Mouse (Mus musculus) stomach, postnatal 0 days (tissue): Measurements from ENCODE around the gene Syn2. TPM values are rescaled to one million over a fixed set of nuclear protein-coding genes. Genes with fewer than 3 reads are reported as not detected.
A peak's percentile ranks its signal among the peaks of the same experiment; 100 is the strongest.

ENCODE experiments used
- ATAC-seq: fragments of 200-750 bp; cut with Nextera tagmentation; 2 replicates; pipeline ENCODE4 v1.8.0; 2017; ENCODE audit not compliant: low FRiP score, low TSS enrichment
- DNase-seq: peaks from one replicate; pipeline ENCODE4 v3.0.0-alpha.2; 2016; ENCODE audit warnings: low spot score
- H3K27ac ChIP-seq: fragments of 300-500 bp; sonication (generic); replicated peaks from 2 replicates; pipeline ENCODE4 v1.5.1; 2014; ENCODE audit warnings: mild to moderate bottlenecking, control low read depth
- H3K27me3 ChIP-seq: fragments of 300-500 bp; sonication (generic); 2 replicates; pipeline ENCODE4 v1.6.1; 2014; ENCODE audit warnings: low read length; ENCODE audit not compliant: control insufficient read depth, insufficient read depth
- H3K36me3 ChIP-seq: fragments of 300-500 bp; sonication (generic); 2 replicates; pipeline ENCODE4 v1.6.1; 2014; ENCODE audit warnings: low read length, mixed read lengths; ENCODE audit not compliant: control insufficient read depth, insufficient read depth
- H3K4me1 ChIP-seq: fragments of 300-500 bp; sonication (generic); replicated peaks from 2 replicates; pipeline ENCODE4 v1.6.1; 2014; ENCODE audit warnings: antibody characterized with exemption; ENCODE audit not compliant: control insufficient read depth, insufficient read depth
- H3K4me2 ChIP-seq: fragments of 300-500 bp; sonication (generic); replicated peaks from 2 replicates; pipeline ENCODE4 v1.6.1; 2014; ENCODE audit warnings: low read depth, mild to moderate bottlenecking, control low read depth, moderate library complexity
- H3K4me3 ChIP-seq: fragments of 300-500 bp; sonication (generic); 2 replicates; pipeline ENCODE4 v1.5.1; 2014; ENCODE audit warnings: low read depth, low read length, control low read depth
- H3K9ac ChIP-seq: fragments of 300-500 bp; sonication (generic); 2 replicates; pipeline ENCODE4 v1.6.1; 2014; ENCODE audit warnings: mild to moderate bottlenecking, low read length, control low read depth, mixed read lengths
- H3K9me3 ChIP-seq: fragments of 300-500 bp; sonication (generic); 2 replicates; pipeline ENCODE4 v1.6.1; 2016; ENCODE audit warnings: low read length; ENCODE audit not compliant: control insufficient read depth
- CTCF ChIP-seq: IDR thresholded peaks from 2 replicates; pipeline ENCODE4 v1.5.1; 2016; ENCODE audit warnings: antibody characterized with exemption, low read depth, mild to moderate bottlenecking, moderate library complexity
- EP300 ChIP-seq: optimal IDR thresholded peaks from 2 replicates; pipeline ENCODE3; 2016; ENCODE audit warnings: antibody characterized with exemption
- WGBS: fragments of 180-500 bp; shearing (Covaris S2); extraction: QIAGEN DNeasy Blood & Tissue Kit; methylation state at CpG from one replicate; pipeline ENCODE4 v1.1.7; 2014; 5-methylcytosine and 5-hydroxymethylcytosine counted together
- polyA plus RNA-seq: library from polyadenylated mRNA; unstranded; fragments of >200 nt; fragmentation: Nextera tagmentation; extraction: Ambion mirVana; gene quantifications from 2 replicates; pipeline ENCODE4 v1.2.1, GENCODE M21; 2015

Gene Syn2
- polyA plus RNA-seq, 1 experiment from 2014 or later: 4.5 TPM

- Histone ChIP-seq H3K4me1 (no peaks in the 10 kb centered on the region), H3K9ac (no peak overlapping the region), H3K4me3 (no peak overlapping the region), H3K9me3 (no peaks in the 10 kb centered on the region), H3K4me2 (no peak overlapping the region), H3K27ac (no peak overlapping the region), H3K36me3 (no peaks in the 10 kb centered on the region), H3K27me3 (no peaks in the 10 kb centered on the region)
- TF ChIP-seq CTCF (no peak), EP300 (no peak)
- no peak for DNase-seq
- no peak for ATAC-seq
- 90% methylated on average over 10 of the region's 10 CpGs for WGBS
Observed at GRCm38 (mm10) chr6:115275116-115275815, 140.6 kb downstream of the Syn2 start.

- Histone ChIP-seq H3K27ac (no peak overlapping the region), H3K9ac (no peak overlapping the region), H3K36me3 (no peaks in the 10 kb centered on the region), H3K4me2 (no peak overlapping the region), H3K4me3 (no peak overlapping the region), H3K4me1 (no peaks in the 10 kb centered on the region), H3K9me3 (no peaks in the 10 kb centered on the region), H3K27me3 (no peaks in the 10 kb centered on the region)
- ATAC-seq: no peak
- TF ChIP-seq CTCF (no peak), EP300 (no peak)
- WGBS: 65% methylated on average over 8 of the region's 8 CpGs
- peak; percentile 12 for DNase-seq
Observed at GRCm38 (mm10) chr6:115278086-115278485, 143.4 kb downstream of the Syn2 start.

DNA sequence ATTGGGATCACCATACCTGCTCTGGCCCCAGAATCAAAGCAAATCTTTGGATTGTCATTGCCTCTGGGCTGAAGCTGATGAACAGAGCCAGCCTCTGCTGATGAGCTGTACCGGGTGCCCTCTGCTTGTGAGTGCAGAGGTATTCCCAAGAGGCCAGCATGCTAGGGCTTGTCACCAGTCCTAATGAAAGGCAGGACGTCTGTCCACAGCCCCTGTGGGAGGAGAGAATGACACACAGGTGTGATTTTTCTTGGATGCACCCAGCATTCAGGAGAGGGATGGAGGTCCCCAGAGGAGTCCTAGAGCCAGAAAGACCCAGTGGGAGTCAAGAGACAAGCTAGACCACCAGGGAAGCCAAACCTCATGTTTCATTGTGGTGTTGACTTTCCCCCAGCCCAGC lies 144.9 kb downstream of the Syn2 start:
- Histone ChIP-seq H3K27me3 (no peaks in the 10 kb centered on the region), H3K9me3 (no peaks in the 10 kb centered on the region), H3K4me1 (no peaks in the 10 kb centered on the region), H3K4me2 (no peak overlapping the region), H3K4me3 (no peak overlapping the region), H3K36me3 (no peaks in the 10 kb centered on the region), H3K9ac (no peak overlapping the region), H3K27ac (no peak overlapping the region)
- ATAC-seq (no peak), DNase-seq (peak; percentile 9)
- TF ChIP-seq EP300 (no peak), CTCF (no peak)
- WGBS: 54% methylated on average over 2 of the region's 2 CpGs

- no peak overlapping the region for H3K9ac ChIP-seq
- ATAC-seq: no peak
- H3K27ac ChIP-seq: no peak overlapping the region
- no peak overlapping the region for H3K4me3 ChIP-seq
- H3K9me3 ChIP-seq: no peaks in the 10 kb centered on the region
- WGBS: 56% methylated on average over 2 of the region's 2 CpGs
- H3K36me3 ChIP-seq: no peaks in the 10 kb centered on the region
- peak; percentile 11 for DNase-seq
- no peak for TF ChIP-seq CTCF
- no peaks in the 10 kb centered on the region for H3K4me1 ChIP-seq
- H3K27me3 ChIP-seq: no peaks in the 10 kb centered on the region
- H3K4me2 ChIP-seq: no peak overlapping the region
Observed at GRCm38 (mm10) chr6:115284153-115284552, 149.5 kb downstream of the Syn2 start.

DNA sequence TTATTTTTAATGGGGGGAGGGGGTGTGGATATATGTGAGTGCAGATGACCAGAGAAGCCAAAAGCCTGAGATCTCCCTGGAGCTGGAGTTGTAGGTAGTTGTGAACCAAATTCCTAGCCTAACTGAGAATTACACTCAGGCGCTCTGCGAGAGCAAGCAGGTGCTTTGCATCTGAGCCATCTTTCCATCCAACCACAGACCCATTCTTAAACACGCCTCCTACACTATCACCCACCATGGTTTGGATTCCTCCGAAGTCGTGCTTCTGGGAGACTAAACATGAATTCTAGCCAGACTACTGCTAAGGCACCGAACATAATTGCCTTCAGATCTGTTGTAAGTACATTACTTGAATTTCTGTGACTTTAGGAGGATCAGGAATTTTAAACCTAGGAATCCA lies 151.7 kb downstream of the Syn2 start:
- no peak for DNase-seq
- Histone ChIP-seq H3K27ac (no peak overlapping the region), H3K9me3 (no peaks in the 10 kb centered on the region), H3K27me3 (no peaks in the 10 kb centered on the region), H3K9ac (no peak overlapping the region), H3K4me1 (no peaks in the 10 kb centered on the region), H3K4me2 (no peak overlapping the region), H3K4me3 (no peak overlapping the region), H3K36me3 (no peaks in the 10 kb centered on the region)
- TF ChIP-seq CTCF (no peak), EP300 (no peak)
- WGBS: 68% methylated on average over 6 of the region's 6 CpGs
- no peak for ATAC-seq

DNA sequence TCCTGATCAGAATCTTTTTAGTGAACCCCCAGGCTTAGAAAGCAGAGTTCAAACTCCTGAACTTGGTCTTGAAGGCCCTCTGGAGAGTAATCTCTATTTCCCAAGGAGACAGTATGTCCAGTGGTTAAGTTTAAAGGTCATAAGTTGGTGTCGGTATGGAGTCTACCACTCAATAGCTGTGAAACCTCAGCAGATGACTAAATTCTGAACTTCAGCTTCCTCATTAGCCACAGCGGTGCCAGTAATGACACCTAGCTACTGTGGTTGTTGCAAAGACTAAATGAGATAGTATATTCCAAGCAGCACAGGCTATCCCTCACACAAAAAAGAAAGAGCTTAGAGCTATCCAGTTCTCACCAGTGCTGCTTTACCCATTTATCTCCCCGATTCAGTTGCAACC lies 153.5 kb downstream of the Syn2 start:
- Histone ChIP-seq H3K9me3 (no peaks in the 10 kb centered on the region), H3K4me3 (no peak overlapping the region), H3K36me3 (no peaks in the 10 kb centered on the region), H3K4me1 (no peaks in the 10 kb centered on the region), H3K27me3 (no peaks in the 10 kb centered on the region), H3K4me2 (no peak overlapping the region), H3K27ac (no peak overlapping the region), H3K9ac (no peak overlapping the region)
- 89% methylated on average over 3 of the region's 3 CpGs for WGBS
- TF ChIP-seq EP300: no peak
- TF ChIP-seq CTCF: no peak
- DNase-seq (no peak), ATAC-seq (no peak)
